Comparison of ENCODE assay signal across 20 mouse cellular contexts in genomic region chr2:59666533-59666932, GRCm38 (mm10).
"Had no signal": no experiment of that assay in that cellular context is flagged by ENCODE, and none has a peak within 500 bp of the region (broad histone marks: within the 10 kb centered on the region; RNA-seq: fewer than 3 reads in every experiment).

No protein-coding gene starts in this region.

- H3K4me1 ChIP-seq: midbrain, embryonic 13.5 days; midbrain, embryonic 15.5 days had no signal

- H3K9ac ChIP-seq: liver, embryonic 15.5 days; liver, postnatal 0 days; lung, embryonic 15.5 days; midbrain, embryonic 13.5 days; midbrain, embryonic 15.5 days; neural tube, embryonic 13.5 days; neural tube, embryonic 15.5 days had no signal

- H3K4me3 ChIP-seq: liver, embryonic 15.5 days; lung, embryonic 15.5 days; megakaryocyte, embryonic 14.5 days; midbrain, embryonic 13.5 days; midbrain, embryonic 15.5 days; neural tube, embryonic 13.5 days; neural tube, embryonic 15.5 days had no signal

- H3K4me2 ChIP-seq: liver, embryonic 15.5 days; lung, embryonic 15.5 days; midbrain, embryonic 11.5 days; midbrain, embryonic 13.5 days; midbrain, embryonic 15.5 days; neural tube, embryonic 13.5 days; neural tube, embryonic 15.5 days had no signal

- H3K36me3 ChIP-seq: liver, embryonic 15.5 days; lung, embryonic 15.5 days; midbrain, embryonic 13.5 days; midbrain, embryonic 15.5 days; neural tube, embryonic 13.5 days; neural tube, embryonic 15.5 days had no signal

- H3K9me3 ChIP-seq: liver, embryonic 15.5 days; lung, embryonic 15.5 days; megakaryocyte, embryonic 14.5 days; midbrain, embryonic 13.5 days; midbrain, embryonic 15.5 days; neural tube, embryonic 13.5 days; neural tube, embryonic 15.5 days had no signal

- H3K27ac ChIP-seq: liver, embryonic 15.5 days; lung, embryonic 15.5 days; macrophage; midbrain, embryonic 13.5 days; midbrain, embryonic 15.5 days; neural tube, embryonic 13.5 days; neural tube, embryonic 15.5 days had no signal

- ATAC-seq: liver, postnatal 0 days; midbrain, embryonic 13.5 days; midbrain, embryonic 15.5 days had no signal

- DNase-seq: liver, postnatal 0 days; lung, adult 2 months; lung, postnatal 10 days; retina, postnatal 1 day; right cerebral cortex, adult 18-20 months; right cerebral cortex, postnatal 25 days; right cerebral cortex, postnatal 4 days; spleen, adult 18-20 months; thymus, adult 18-20 months; thymus, postnatal 14 days; thymus, postnatal 36 days had no signal

- H3K27me3 ChIP-seq: liver, embryonic 15.5 days; lung, embryonic 15.5 days; neural tube, embryonic 13.5 days; neural tube, embryonic 15.5 days had no signal
